Mouse (Mus musculus): ENCODE data around the gene Rapsn.

The Rapsn gene

GRCm38 (mm10) chr2:91080784-91081513 is 45.5 kb downstream of the Rapsn start:
- no peak for DNase-seq (ENCODE audit: low spot score)

- no peak for DNase-seq (ENCODE audit: low spot score)
These were observed 46.6 kb downstream of the Rapsn start, which contains the start of gene Spi1 for GRCm38 (mm10) chr2:91081775-91082695. Spi1 (plus strand) TSS chr2:91082390.

GRCm38 (mm10) chr2:91082844-91083243 is 47.4 kb downstream of the Rapsn start:
- no peak for DNase-seq (ENCODE audit: low spot score)

GRCm38 (mm10) chr2:91083366-91083940 is 48.0 kb downstream of the Rapsn start:
- DNase-seq (ENCODE audit: low spot score) = no peak

- no peak for DNase-seq (ENCODE audit: low spot score)
These were observed 48.9 kb downstream of the Rapsn start for GRCm38 (mm10) chr2:91084179-91084820.

- DNase-seq (ENCODE audit: low spot score) = no peak
These were observed 50.3 kb downstream of the Rapsn start for GRCm38 (mm10) chr2:91085494-91086391.

GRCm38 (mm10) chr2:91086392-91087237 is 51.2 kb downstream of the Rapsn start:
- DNase-seq (ENCODE audit: low spot score) = no peak

GRCm38 (mm10) chr2:91087453-91087852 is 52.0 kb downstream of the Rapsn start:
- no peak for DNase-seq (ENCODE audit: low spot score)

- no peak for DNase-seq (ENCODE audit: low spot score)
These were observed 53.6 kb downstream of the Rapsn start for GRCm38 (mm10) chr2:91088987-91089386.

- no peak for DNase-seq (ENCODE audit: low spot score)
These were observed 54.8 kb downstream of the Rapsn start for GRCm38 (mm10) chr2:91090208-91090607.

GRCm38 (mm10) chr2:91090827-91091226 is 55.4 kb downstream of the Rapsn start:
- DNase-seq (ENCODE audit: low spot score) = no peak

All from ovary, postnatal 14 days (tissue).